Mouse (Mus musculus): Measurements from ENCODE around the gene Mycbp. TPM values are rescaled to one million over a fixed set of nuclear protein-coding genes. Genes with fewer than 3 reads are reported as not detected.

Mycbp gene
- 56.2 and 69.0 TPM in 2 replicates for polyA plus RNA-seq (2015; fragmentation: Nextera tagmentation; extraction: Ambion mirVana)

GRCm38 (mm10) chr4:123904333-123905125 is at the start of gene Mycbp:
Gene Mycbp, plus strand, starts transcription at chr4:123904832.

DNA sequence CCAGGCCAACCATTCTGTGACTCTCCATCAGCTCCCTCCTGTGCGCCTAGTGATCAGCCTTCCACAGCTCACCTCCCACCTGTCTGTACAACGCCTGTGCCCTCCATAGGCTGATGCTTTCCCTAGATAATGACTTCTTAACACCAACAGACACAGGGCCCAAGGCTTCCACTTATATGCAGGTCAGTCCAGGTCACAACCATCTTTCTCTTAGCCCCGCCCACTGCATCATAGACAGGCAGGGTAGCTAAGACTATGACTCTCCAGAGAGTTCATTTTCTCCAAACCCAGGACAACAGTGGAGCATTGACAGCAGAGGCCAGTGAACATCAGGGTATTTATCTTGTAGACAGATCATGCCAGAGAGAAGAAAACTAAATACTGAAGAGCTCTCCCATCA is 45.3 kb upstream of the Mycbp start, which contains the start of gene 4933427I04Rik:
Gene 4933427I04Rik (plus strand): TSS at position 301 of the 400 bp plus-strand sequence.

GRCm38 (mm10) chr4:123916748-123917547 is 12.3 kb downstream of the Mycbp start, which contains the start of gene Rragc:
Gene Rragc, plus strand, starts transcription at chr4:123917446.

GRCm38 (mm10) chr4:123917548-123918140 is 13.0 kb downstream of the Mycbp start, which contains the start of gene 4930535I16Rik:
Gene 4930535I16Rik, minus strand, starts transcription at chr4:123918022.

Other genes with a start within 250 kb of the Mycbp start
- gene Macf1, start 220.5 kb upstream of the Mycbp start, polyA plus RNA-seq (2015; fragmentation: Nextera tagmentation; extraction: Ambion mirVana), result 29.1 and 31.1 TPM in 2 replicates
- 187 and 188 TPM in 2 replicates for gene Ndufs5, start 186.6 kb upstream of the Mycbp start, polyA plus RNA-seq (2015; fragmentation: Nextera tagmentation; extraction: Ambion mirVana)
- gene Akirin1, start 154.5 kb upstream of the Mycbp start, polyA plus RNA-seq (2015; fragmentation: Nextera tagmentation; extraction: Ambion mirVana), result 25.6 and 30.4 TPM in 2 replicates
- 0.29 and 0.47 TPM in 2 replicates for gene Rhbdl2, start 117.0 kb upstream of the Mycbp start, polyA plus RNA-seq (2015; fragmentation: Nextera tagmentation; extraction: Ambion mirVana)
- 0.05 and 0.13 TPM in 2 replicates for gene 4933427I04Rik, start 45.2 kb upstream of the Mycbp start, polyA plus RNA-seq (2015; fragmentation: Nextera tagmentation; extraction: Ambion mirVana)
- gene Rragc, start 12.6 kb downstream of the Mycbp start, polyA plus RNA-seq (2015; fragmentation: Nextera tagmentation; extraction: Ambion mirVana), result 23.3 and 27.1 TPM in 2 replicates
- not detected in 2 replicates for gene 4930535I16Rik, start 13.2 kb downstream of the Mycbp start, polyA plus RNA-seq (2015; fragmentation: Nextera tagmentation; extraction: Ambion mirVana)

All from spleen, postnatal 0 days (tissue).